In genomic region chr17:25919144-25919785, GRCm38 (mm10) we compare ENCODE assay signal across 8 mouse cellular contexts. TPM values are rescaled to one million over a fixed set of nuclear protein-coding genes. Genes with fewer than 3 reads are reported as not detected.
A peak's percentile ranks its signal among the peaks of the same experiment; 100 is the strongest.
DNase-seq lines count a peak whose midpoint lies in the region; ATAC-seq and TF ChIP-seq lines count a peak whose summit lies in the region.

Gene Rab40c, minus strand, starts transcription at chr17:25919727.

- TF ChIP-seq CTCF in ES-Bruce4 (IDR thresholded peaks at IDR 0.05; ENCODE audit: low read depth, low read length): no peak

- H3K9ac ChIP-seq in ES-Bruce4 (ENCODE audit: low read depth, poor library complexity, severe bottlenecking): peak within 1 kb of the TSS; percentile 73
- peak within 1 kb of the TSS; percentile 71 for H3K9ac ChIP-seq in embryonic facial prominence, embryonic 12.5 days
- peak within 1 kb of the TSS; percentile 87 for H3K9ac ChIP-seq in heart, embryonic 16.5 days (ENCODE audit: low read length)

- peak within 1 kb of the TSS; percentile 97 for H3K4me3 ChIP-seq in ES-Bruce4 (ENCODE audit: low read depth, low read length)
- peak within 1 kb of the TSS; percentile 95 for H3K4me3 ChIP-seq in embryonic facial prominence, embryonic 12.5 days
- H3K4me3 ChIP-seq in heart, embryonic 16.5 days (ENCODE audit: low read length): peak within 1 kb of the TSS; percentile 83

- no peak for TF ChIP-seq EP300 in ES-Bruce4 (IDR thresholded peaks at IDR 0.05; ENCODE audit: insufficient read depth, low read depth, low read length)

- peak within 1 kb of the TSS; percentile 80 for H3K4me2 ChIP-seq in embryonic facial prominence, embryonic 12.5 days (replicated peaks)
- peak within 1 kb of the TSS; percentile 91 for H3K4me2 ChIP-seq in heart, embryonic 16.5 days (ENCODE audit: low read depth, low read length)

- DNase-seq in gastrocnemius, adult 18-20 months (ENCODE audit: low spot score): peak; percentile 28
- no peak for DNase-seq in gastrocnemius, postnatal 25 days
- peak in 1 of 2 experiments; percentile 50 for DNase-seq in left cerebral cortex, adult 8-10 months (ENCODE audit: low spot score in 2 of 2)
- peak; percentile 47 for DNase-seq in mesoderm, embryonic 11.5 days (ENCODE audit: low read depth, low spot score)
- DNase-seq in thymus, postnatal 4 days: peak; percentile 73

- H3K27ac ChIP-seq in ES-Bruce4 (ENCODE audit: insufficient read depth, low read length): peak within 1 kb of the TSS; percentile 39
- peak within 1 kb of the TSS; percentile 86 for H3K27ac ChIP-seq in embryonic facial prominence, embryonic 12.5 days
- peak within 1 kb of the TSS; percentile 99 for H3K27ac ChIP-seq in heart, embryonic 16.5 days (ENCODE audit: low read length)

- H3K9me3 ChIP-seq in ES-Bruce4 (replicated peaks; ENCODE audit: control insufficient read depth, insufficient read depth, low read length, poor library complexity, severe bottlenecking): no peaks in the 10 kb centered on the region
- H3K9me3 ChIP-seq in embryonic facial prominence, embryonic 12.5 days: no peaks in the 10 kb centered on the region
- no peaks in the 10 kb centered on the region for H3K9me3 ChIP-seq in heart, embryonic 16.5 days (replicated peaks; ENCODE audit: control insufficient read depth, low read length)

- H3K4me1 ChIP-seq in ES-Bruce4 (ENCODE audit: control insufficient read depth, insufficient read depth, low read length): no peaks in the 10 kb centered on the region
- peaks cover 17% of the 10 kb centered on the region for H3K4me1 ChIP-seq in embryonic facial prominence, embryonic 12.5 days
- H3K4me1 ChIP-seq in heart, embryonic 16.5 days (ENCODE audit: control insufficient read depth, insufficient read depth, low read length): peaks cover 22% of the 10 kb centered on the region

- ATAC-seq in embryonic facial prominence, embryonic 12.5 days (ENCODE audit: insufficient number of reproducible peaks, insufficient read depth, low FRiP score, low TSS enrichment): no peak
- ATAC-seq in heart, embryonic 16.5 days (replicated peaks; ENCODE audit: extremely low read depth, insufficient read depth, low FRiP score): no peak

- H3K27me3 ChIP-seq in ES-Bruce4 (ENCODE audit: control insufficient read depth, insufficient read depth, low read length, poor library complexity, severe bottlenecking): no peaks in the 10 kb centered on the region
- no peaks in the 10 kb centered on the region for H3K27me3 ChIP-seq in embryonic facial prominence, embryonic 12.5 days
- no peaks in the 10 kb centered on the region for H3K27me3 ChIP-seq in heart, embryonic 16.5 days (ENCODE audit: control insufficient read depth, insufficient read depth, low read length)

- under 1% methylated on average over 61 of the region's 78 CpGs for WGBS in embryonic facial prominence, embryonic 12.5 days
- under 1% methylated on average over 78 of the region's 78 CpGs for WGBS in heart, embryonic 16.5 days

- no peak for TF ChIP-seq POLR2A in ES-Bruce4 (IDR thresholded peaks at IDR 0.05; ENCODE audit: insufficient read depth, low read length)

- H3K36me3 ChIP-seq in ES-Bruce4 (ENCODE audit: control insufficient read depth, insufficient read depth, low read length, poor library complexity, severe bottlenecking): no peaks in the 10 kb centered on the region
- no peaks in the 10 kb centered on the region for H3K36me3 ChIP-seq in embryonic facial prominence, embryonic 12.5 days
- H3K36me3 ChIP-seq in heart, embryonic 16.5 days (ENCODE audit: control insufficient read depth, insufficient read depth): no peaks in the 10 kb centered on the region

RNA-seq across cellular contexts. Expression of gene Rab40c, which starts in this region (rescaled TPM):
- 10 to 100 TPM in 1 of 2 experiments, 1 to 10 TPM in 1; 7.6 to 11.1 TPM for total RNA-seq in gastrocnemius, adult 18-20 months (2021)
- total RNA-seq in gastrocnemius, postnatal 25 days (2021): 10 to 100 TPM in 1 of 2 experiments, 1 to 10 TPM in 1; 8.7 to 11.0 TPM
- 21.3 and 22.7 TPM in 2 replicates for polyA plus RNA-seq in ES-Bruce4 (2011; ENCODE audit: insufficient read depth, insufficient read length, low read depth, missing spikeins)
- 37.4 and 40.9 TPM in 2 replicates for polyA plus RNA-seq in embryonic facial prominence, embryonic 12.5 days (2016; fragmentation: Nextera tagmentation; extraction: Ambion mirVana)
- polyA plus RNA-seq in heart, embryonic 16.5 days (2015; fragmentation: Nextera tagmentation; extraction: Ambion mirVana): 14.5 and 18.7 TPM in 2 replicates
- total RNA-seq in left cerebral cortex, adult 8-10 months (2022): 10 to 100 TPM; 39.7 to 46.1 (median 45.1) TPM

Comparison
In these comparisons a context has a peak if more than half of its experiments do, and no peak if none do; other contexts are left out.
1. H3K27ac ChIP-seq: peak in every context shown above with its lines; median percentile 99 in heart, embryonic 16.5 days; 86 in embryonic facial prominence, embryonic 12.5 days; 39 in ES-Bruce4.